Mouse (Mus musculus) heart, embryonic 10.5 days (tissue): ENCODE data around the gene Tsc22d4. TPM values are rescaled to one million over a fixed set of nuclear protein-coding genes. Genes with fewer than 3 reads are reported as not detected.
A peak's percentile ranks its signal among the peaks of the same experiment; 100 is the strongest.
"Not testable (repeated sequence)": the region's sequence is repeated elsewhere in the genome, so short reads cannot be mapped to it uniquely, and the experiment has no call there.

Source experiments
- DNase-seq: peaks from one replicate; pipeline ENCODE4 v3.0.0-alpha.2; 2017; ENCODE audit warnings: low spot score
- H3K27ac ChIP-seq: fragments of 300-500 bp; sonication (generic); 2 replicates; pipeline ENCODE4 v1.5.1; 2016; ENCODE audit warnings: mild to moderate bottlenecking
- H3K27me3 ChIP-seq: fragments of 300-500 bp; sonication (generic); 2 replicates; pipeline ENCODE4 v1.6.1; 2016; ENCODE audit warnings: mild to moderate bottlenecking; ENCODE audit not compliant: poor library complexity, insufficient read depth, severe bottlenecking
- H3K36me3 ChIP-seq: fragments of 300-500 bp; sonication (generic); 2 replicates; pipeline ENCODE4 v1.6.1; 2016; ENCODE audit warnings: mild to moderate bottlenecking, moderate library complexity
- H3K4me1 ChIP-seq: fragments of 300-500 bp; sonication (generic); 2 replicates; pipeline ENCODE4 v1.6.1; 2016; ENCODE audit warnings: mild to moderate bottlenecking
- H3K4me3 ChIP-seq: fragments of 300-500 bp; sonication (generic); 2 replicates; pipeline ENCODE4 v1.5.1; 2016; ENCODE audit warnings: mild to moderate bottlenecking, moderate library complexity
- H3K9me3 ChIP-seq: fragments of 300-500 bp; sonication (generic); 2 replicates; pipeline ENCODE4 v1.6.1; 2016; ENCODE audit warnings: mild to moderate bottlenecking, moderate library complexity
- WGBS: fragments of 180-500 bp; shearing (Covaris S2); methylation state at CpG from one replicate; pipeline ENCODE4 v1.1.7; 2016; 5-methylcytosine and 5-hydroxymethylcytosine counted together
- polyA plus RNA-seq: library from polyadenylated mRNA; unstranded; fragments of >200 nt; fragmentation: Nextera tagmentation; extraction: Ambion mirVana; gene quantifications from 2 replicates; pipeline ENCODE4 v1.2.1, GENCODE M21; 2016

The Tsc22d4 gene
- polyA plus RNA-seq, 1 experiment from 2014 or later, result 147 TPM

- peaks cover 46% of the 10 kb centered on the region for H3K4me1 ChIP-seq
- WGBS, result under 1% methylated on average over 16 of the region's 16 CpGs
- DNase-seq, result no peak
These were observed 1.4 kb downstream of the Tsc22d4 start for GRCm38 (mm10) chr5:137746851-137747325.

GRCm38 (mm10) chr5:137747326-137747961 is 1.9 kb downstream of the Tsc22d4 start:
- Histone ChIP-seq H3K27me3 (no peaks in the 10 kb centered on the region), H3K4me3 (peak overlapping the region; percentile 85), H3K4me1 (peaks cover 48% of the 10 kb centered on the region), H3K36me3 (peaks cover 25% of the 10 kb centered on the region), H3K9me3 (no peaks in the 10 kb centered on the region), H3K27ac (peak overlapping the region; percentile 94)
- WGBS, result 4% methylated on average over 26 of the region's 26 CpGs
- no peak for DNase-seq

More at GRCm38 (mm10) chr5:137746851-137747325, 1.4 kb downstream of the Tsc22d4 start:
- H3K27me3 ChIP-seq, result no peaks in the 10 kb centered on the region
- H3K9me3 ChIP-seq, result no peaks in the 10 kb centered on the region
- peak overlapping the region; percentile 94 for H3K27ac ChIP-seq
- peaks cover 19% of the 10 kb centered on the region for H3K36me3 ChIP-seq
- H3K4me3 ChIP-seq, result peak overlapping the region; percentile 85

DNA sequence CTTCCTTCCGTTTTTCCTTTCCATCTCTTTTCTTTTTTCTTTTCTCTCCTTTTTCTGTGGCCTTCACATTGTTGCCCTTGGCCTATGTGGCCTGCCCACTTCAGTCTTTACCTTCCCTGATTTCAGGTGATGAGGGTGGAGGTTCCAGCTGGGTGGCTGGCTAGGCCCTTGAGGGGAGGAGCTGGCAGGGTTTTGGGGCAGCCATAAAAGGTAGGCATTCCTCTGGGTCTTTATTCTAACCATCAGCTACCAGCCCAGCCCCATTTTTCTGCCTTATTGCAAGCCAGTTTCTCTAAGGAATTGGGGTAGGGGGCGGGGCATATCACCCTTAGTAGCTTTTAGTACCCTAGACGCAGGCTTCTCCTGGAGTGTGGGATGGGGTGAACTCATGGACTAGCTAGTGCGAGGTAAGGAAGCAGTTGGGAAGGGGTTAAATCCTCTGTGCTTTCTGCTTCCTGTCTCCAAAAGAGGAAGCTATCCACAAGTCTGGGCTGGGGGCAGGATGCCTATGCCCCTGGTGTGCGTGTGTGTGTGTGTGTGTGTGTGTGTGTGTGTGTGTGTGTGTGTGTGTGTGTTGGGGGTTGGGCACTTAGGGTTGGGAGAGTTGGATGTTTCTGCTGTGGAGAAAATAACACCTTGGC is 2.7 kb downstream of the Tsc22d4 start:
- H3K9me3 ChIP-seq, result no peaks in the 10 kb centered on the region
- H3K36me3 ChIP-seq, result peaks cover 33% of the 10 kb centered on the region
- 33% methylated on average over 5 of the region's 5 CpGs for WGBS
- peak overlapping the region; percentile 94 for H3K27ac ChIP-seq
- H3K4me1 ChIP-seq, result peaks cover 56% of the 10 kb centered on the region
- no peaks in the 10 kb centered on the region for H3K27me3 ChIP-seq
- no peak for DNase-seq
- H3K4me3 ChIP-seq, result peak overlapping the region; percentile 85

- Histone ChIP-seq H3K4me1 (peaks cover 65% of the 10 kb centered on the region), H3K4me3 (peak overlapping the region; percentile 85)
These were observed 3.8 kb downstream of the Tsc22d4 start for GRCm38 (mm10) chr5:137749196-137749836.

DNA sequence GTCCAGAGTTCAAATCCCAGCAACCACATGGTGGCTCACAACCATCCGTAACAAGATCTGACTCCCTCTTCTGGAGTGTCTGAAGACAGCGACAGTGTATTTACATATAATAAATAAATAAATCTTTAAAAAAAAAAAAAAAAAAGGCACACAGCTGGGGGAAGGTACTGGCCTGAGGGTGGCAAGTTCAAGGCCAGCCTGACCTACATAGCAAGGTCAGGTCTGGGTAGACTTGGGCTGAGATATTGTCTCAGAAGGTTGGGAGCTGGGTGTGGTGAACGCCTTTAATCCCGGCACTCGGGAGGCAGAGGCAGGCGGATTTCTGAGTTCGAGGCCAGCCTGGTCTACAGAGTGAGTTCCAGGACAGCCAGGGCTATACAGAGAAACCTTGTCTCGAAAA is 4.7 kb downstream of the Tsc22d4 start:
- not testable (repeated sequence) for H3K9me3 ChIP-seq, DNase-seq, H3K27me3 ChIP-seq, H3K4me3 ChIP-seq
- Histone ChIP-seq H3K36me3 (peaks cover 48% of the 10 kb centered on the region), H3K27ac (0 out of 2 replicates have a peak overlapping the region, but pooled peaks have one; percentile 78), H3K4me1 (peaks cover 64% of the 10 kb centered on the region)
- 95% methylated on average over 8 of the region's 8 CpGs for WGBS

More at GRCm38 (mm10) chr5:137749196-137749836, 3.8 kb downstream of the Tsc22d4 start:
- no peak for DNase-seq
- Histone ChIP-seq H3K9me3 (no peaks in the 10 kb centered on the region), H3K27me3 (no peaks in the 10 kb centered on the region), H3K27ac (peak overlapping the region; percentile 94), H3K36me3 (peaks cover 43% of the 10 kb centered on the region)
- 57% methylated on average over 6 of the region's 6 CpGs for WGBS

DNA sequence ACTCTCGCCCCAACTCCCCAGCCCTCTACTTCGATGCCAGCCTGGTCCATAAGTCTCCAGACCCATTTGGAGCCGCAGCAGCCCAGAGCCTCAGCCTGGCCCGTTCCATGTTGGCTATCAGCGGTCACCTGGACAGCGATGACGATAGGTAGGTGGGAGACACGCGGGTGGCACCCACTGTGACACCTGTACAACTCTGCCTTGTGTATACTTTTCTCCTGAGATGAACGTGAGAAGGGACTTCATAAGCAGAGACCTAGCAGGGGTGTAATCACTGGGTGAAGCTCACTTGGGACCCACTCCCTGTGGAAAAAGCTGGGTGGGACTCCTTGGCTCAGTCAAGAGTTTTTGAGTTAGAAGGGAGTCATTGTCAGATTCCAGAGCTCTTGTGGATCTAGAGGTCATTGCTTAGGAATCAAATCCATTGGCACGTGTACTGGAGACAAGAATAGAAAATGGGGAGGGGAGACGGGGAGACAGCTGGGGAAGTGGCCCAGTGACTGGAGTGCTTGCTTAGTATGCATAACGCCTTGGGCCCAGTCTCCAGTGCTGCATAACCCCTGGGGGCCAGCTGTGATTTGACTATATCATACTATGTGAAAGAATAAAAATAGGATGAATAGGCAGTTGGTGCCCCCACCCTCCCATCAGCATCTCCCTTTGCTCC is 5.8 kb downstream of the Tsc22d4 start:
- Histone ChIP-seq H3K4me3 (peak overlapping the region; percentile 24), H3K27me3 (no peaks in the 10 kb centered on the region), H3K36me3 (peaks cover 58% of the 10 kb centered on the region), H3K27ac (peak overlapping the region; percentile 78), H3K9me3 (no peaks in the 10 kb centered on the region), H3K4me1 (peaks cover 76% of the 10 kb centered on the region)
- 82% methylated on average over 13 of the region's 13 CpGs for WGBS
- no peak for DNase-seq

GRCm38 (mm10) chr5:137751988-137752387 is 6.5 kb downstream of the Tsc22d4 start:
- no peak for DNase-seq
- 86% methylated on average over 6 of the region's 6 CpGs for WGBS
- Histone ChIP-seq H3K36me3 (peaks cover 65% of the 10 kb centered on the region), H3K9me3 (no peaks in the 10 kb centered on the region), H3K27me3 (no peaks in the 10 kb centered on the region), H3K4me1 (peaks cover 81% of the 10 kb centered on the region), H3K4me3 (no peak overlapping the region), H3K27ac (peak overlapping the region; percentile 42; the same call in 1 of the 2 replicates)

- Histone ChIP-seq H3K9me3 (no peaks in the 10 kb centered on the region), H3K4me1 (peaks cover 73% of the 10 kb centered on the region), H3K27ac (peak overlapping the region; percentile 30; the same call in 1 of the 2 replicates), H3K36me3 (peaks cover 74% of the 10 kb centered on the region), H3K4me3 (0 out of 2 replicates have a peak overlapping the region, but pooled peaks have one; percentile 0), H3K27me3 (no peaks in the 10 kb centered on the region)
- WGBS, result 59% methylated on average over 13 of the region's 13 CpGs
- DNase-seq, result no peak
These were observed 7.7 kb downstream of the Tsc22d4 start for GRCm38 (mm10) chr5:137753111-137753832.

DNA sequence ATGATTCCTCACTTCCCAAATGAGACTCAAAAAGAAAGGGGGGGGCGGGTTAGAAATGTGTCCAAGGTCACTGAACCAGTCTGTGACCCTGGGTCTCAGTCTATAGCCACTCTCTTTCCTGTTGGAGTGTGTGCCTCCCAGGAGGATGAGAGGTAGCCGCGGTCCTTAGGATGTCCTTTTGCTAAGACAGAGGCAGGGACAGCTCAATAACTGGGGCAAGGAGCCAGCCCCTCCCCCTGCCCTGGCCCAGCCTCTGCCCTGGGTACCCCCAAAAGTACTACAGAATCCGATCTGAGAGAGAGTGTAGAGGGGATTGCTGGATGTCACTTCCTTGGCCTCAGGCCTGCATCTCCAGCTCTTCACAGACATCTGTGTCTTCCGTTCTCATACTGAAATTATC is 9.9 kb downstream of the Tsc22d4 start:
- no peak for DNase-seq
- H3K36me3 ChIP-seq, result peaks cover 86% of the 10 kb centered on the region
- H3K4me1 ChIP-seq, result peaks cover 70% of the 10 kb centered on the region
- H3K4me3 ChIP-seq, result no peak overlapping the region
- no peaks in the 10 kb centered on the region for H3K27me3 ChIP-seq
- 87% methylated on average over 5 of the region's 5 CpGs for WGBS
- H3K9me3 ChIP-seq, result no peaks in the 10 kb centered on the region
- H3K27ac ChIP-seq, result peak overlapping the region; percentile 52; the same call in 1 of the 2 replicates

DNA sequence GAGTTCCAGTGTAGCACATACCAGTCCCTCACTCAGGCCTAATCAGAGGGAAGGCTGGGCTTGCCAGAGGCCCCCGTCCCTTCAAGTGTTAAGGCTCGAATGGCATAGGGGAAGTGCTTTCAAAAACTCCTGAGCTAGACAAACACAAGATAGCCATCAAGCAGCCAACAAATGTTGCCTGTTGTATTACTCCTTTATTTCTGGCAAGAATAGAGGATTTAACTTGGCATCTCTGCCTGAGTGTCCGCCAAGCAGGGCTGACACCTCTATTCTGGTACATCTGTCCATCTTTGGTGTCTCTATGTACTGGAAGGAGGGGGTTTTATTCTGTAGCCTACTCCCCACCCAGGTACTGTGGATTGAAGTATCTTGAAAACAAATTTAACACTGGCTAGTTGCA is 10.6 kb downstream of the Tsc22d4 start:
- no peak for DNase-seq
- Histone ChIP-seq H3K4me3 (no peak overlapping the region), H3K36me3 (peaks cover 82% of the 10 kb centered on the region), H3K27me3 (no peaks in the 10 kb centered on the region), H3K4me1 (peaks cover 65% of the 10 kb centered on the region), H3K27ac (0 out of 2 replicates have a peak overlapping the region, but pooled peaks have one; percentile 52), H3K9me3 (no peaks in the 10 kb centered on the region)
- WGBS, result 52% methylated on average over 3 of the region's 3 CpGs

- Histone ChIP-seq H3K27me3 (no peaks in the 10 kb centered on the region), H3K27ac (peak overlapping the region; percentile 43; the same call in 1 of the 2 replicates), H3K9me3 (no peaks in the 10 kb centered on the region), H3K4me3 (no peak overlapping the region), H3K36me3 (peaks cover 72% of the 10 kb centered on the region), H3K4me1 (peaks cover 55% of the 10 kb centered on the region)
- peak; percentile 92 for DNase-seq
- 36% methylated on average over 10 of the region's 10 CpGs for WGBS
These were observed 11.5 kb downstream of the Tsc22d4 start for GRCm38 (mm10) chr5:137756882-137757661.
